Mouse (Mus musculus) liver, adult 2 months (tissue): Measurements from ENCODE around the gene Wdr17. TPM values are rescaled to one million over a fixed set of nuclear protein-coding genes. Genes with fewer than 3 reads are reported as not detected.

Experiments used
- DNase-seq: peaks from one replicate; pipeline ENCODE4 v3.0.0-alpha.2; 2011; ENCODE audit warnings: low read depth, low spot score; ENCODE audit errors: extremely low read depth
- H3K27ac ChIP-seq: fragments of 200-500 bp; replicated peaks from 2 replicates; pipeline ENCODE4 v1.5.1; 2012; ENCODE audit warnings: low read depth, mild to moderate bottlenecking, control low read depth, inconsistent platforms, low read length; ENCODE audit not compliant: insufficient read depth
- H3K27me3 ChIP-seq: fragments of 200-500 bp; 2 replicates; pipeline ENCODE4 v1.6.1; 2012; ENCODE audit warnings: mild to moderate bottlenecking, moderate library complexity, low read length, inconsistent platforms; ENCODE audit not compliant: control insufficient read depth, insufficient read depth
- H3K36me3 ChIP-seq: fragments of 200-500 bp; 2 replicates; pipeline ENCODE4 v1.6.1; 2012; ENCODE audit warnings: low read length, inconsistent platforms; ENCODE audit not compliant: control insufficient read depth, insufficient read depth
- H3K4me1 ChIP-seq: fragments of 200-500 bp; 2 replicates; pipeline ENCODE4 v1.6.1; 2011; ENCODE audit warnings: low read length; ENCODE audit not compliant: control insufficient read depth, insufficient read depth
- H3K4me3 ChIP-seq: fragments of 200-500 bp; 2 replicates; pipeline ENCODE4 v1.5.1; 2011; ENCODE audit warnings: low read depth, mild to moderate bottlenecking, control low read depth, low read length, moderate library complexity; ENCODE audit not compliant: insufficient read depth
- H3K79me2 ChIP-seq: fragments of 200-500 bp; 2 replicates; pipeline ENCODE4 v1.6.1; 2012; ENCODE audit warnings: inconsistent platforms, mild to moderate bottlenecking, low read length, moderate library complexity; ENCODE audit not compliant: control insufficient read depth, insufficient read depth
- H3K9ac ChIP-seq: fragments of 200-500 bp; 2 replicates; pipeline ENCODE4 v1.6.1; 2012; ENCODE audit warnings: low read depth, mild to moderate bottlenecking, control low read depth, inconsistent platforms, low read length
- CTCF ChIP-seq: fragments of 200-500 bp; IDR thresholded peaks from 2 replicates; pipeline ENCODE4 v1.5.1; 2011; ENCODE audit warnings: low read depth, low read length, control low read depth
- POLR2A ChIP-seq: fragments of 200-500 bp; IDR thresholded peaks from 2 replicates; pipeline ENCODE4 v1.6.1; 2011; ENCODE audit warnings: low read length, control low read depth; ENCODE audit not compliant: insufficient read depth; ENCODE audit errors: extremely low read depth
- WGBS: fragments of 180-500 bp; shearing (Covaris S2); methylation state at CpG from one replicate; pipeline ENCODE4 v1.1.7; 2018; 5-methylcytosine and 5-hydroxymethylcytosine counted together
- polyA plus RNA-seq: library from polyadenylated mRNA; depleted of rRNA; stranded (reverse); fragments of >200 nt; gene quantifications from 2 replicates; pipeline ENCODE4 v1.2.3, GENCODE M21; 2012
- total RNA-seq: library from RNA; depleted of rRNA; stranded (reverse); fragments of >200 nt; gene quantifications from 2 replicates; pipeline ENCODE4 v1.2.3, GENCODE M21; 2014

The Wdr17 gene
- total and polyA plus RNA-seq, 2 experiments = not detected

DNA sequence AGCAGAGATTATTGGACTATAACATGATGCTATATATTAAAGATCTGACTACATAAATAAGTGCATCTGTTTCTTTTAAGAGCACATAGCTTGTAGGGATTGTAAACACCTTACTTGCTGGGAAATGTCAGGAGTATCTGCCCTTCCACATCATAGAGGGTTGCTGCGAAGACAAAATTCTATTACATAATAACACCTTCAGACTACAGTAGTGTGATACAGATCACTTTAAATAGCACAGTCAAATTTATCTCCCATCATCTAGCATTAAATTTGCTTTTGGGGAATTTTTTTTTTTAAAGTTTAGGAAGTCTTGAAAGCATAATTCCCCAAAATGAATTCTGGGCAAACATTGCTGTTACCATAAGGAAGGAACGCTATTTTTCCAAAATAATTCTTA is 25.9 kb upstream of the Wdr17 start:
- Histone ChIP-seq H3K4me1 (no peaks in the 10 kb centered on the region), H3K27ac (no peak overlapping the region), H3K27me3 (no peaks in the 10 kb centered on the region), H3K36me3 (no peaks in the 10 kb centered on the region), H3K9ac (no peak overlapping the region), H3K4me3 (no peak overlapping the region), H3K79me2 (no peaks in the 10 kb centered on the region)
- TF ChIP-seq CTCF (no peak), POLR2A (no peak)
- DNase-seq = no peak
- 88% methylated on average over 2 of the region's 2 CpGs for WGBS

DNA sequence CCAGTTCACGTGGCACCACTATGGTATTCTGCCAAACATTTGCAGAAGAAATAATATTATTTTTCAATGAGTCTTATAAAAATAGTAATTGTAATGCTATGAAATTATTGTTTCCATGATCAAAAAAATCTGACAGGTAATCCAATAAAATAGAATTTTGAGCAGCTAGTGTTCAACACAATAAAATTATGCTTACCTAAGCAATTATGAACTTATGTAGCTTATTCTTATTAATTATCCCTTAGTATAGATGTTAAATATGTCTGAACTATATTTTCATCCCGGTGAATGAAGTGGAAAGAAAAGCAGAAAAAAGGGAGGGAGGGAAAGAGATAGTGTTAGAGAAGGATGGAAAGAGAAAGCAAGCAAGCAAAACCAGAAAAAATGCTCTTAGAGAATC is 12.5 kb upstream of the Wdr17 start:
- DNase-seq = no peak
- H3K4me3 ChIP-seq = no peak overlapping the region
- no peaks in the 10 kb centered on the region for H3K79me2 ChIP-seq
- no peak overlapping the region for H3K27ac ChIP-seq
- WGBS = 68% methylated on average over 2 of the region's 2 CpGs
- no peak for TF ChIP-seq CTCF
- TF ChIP-seq POLR2A = no peak
- no peaks in the 10 kb centered on the region for H3K4me1 ChIP-seq
- no peaks in the 10 kb centered on the region for H3K36me3 ChIP-seq
- no peak overlapping the region for H3K9ac ChIP-seq
- no peaks in the 10 kb centered on the region for H3K27me3 ChIP-seq

DNA sequence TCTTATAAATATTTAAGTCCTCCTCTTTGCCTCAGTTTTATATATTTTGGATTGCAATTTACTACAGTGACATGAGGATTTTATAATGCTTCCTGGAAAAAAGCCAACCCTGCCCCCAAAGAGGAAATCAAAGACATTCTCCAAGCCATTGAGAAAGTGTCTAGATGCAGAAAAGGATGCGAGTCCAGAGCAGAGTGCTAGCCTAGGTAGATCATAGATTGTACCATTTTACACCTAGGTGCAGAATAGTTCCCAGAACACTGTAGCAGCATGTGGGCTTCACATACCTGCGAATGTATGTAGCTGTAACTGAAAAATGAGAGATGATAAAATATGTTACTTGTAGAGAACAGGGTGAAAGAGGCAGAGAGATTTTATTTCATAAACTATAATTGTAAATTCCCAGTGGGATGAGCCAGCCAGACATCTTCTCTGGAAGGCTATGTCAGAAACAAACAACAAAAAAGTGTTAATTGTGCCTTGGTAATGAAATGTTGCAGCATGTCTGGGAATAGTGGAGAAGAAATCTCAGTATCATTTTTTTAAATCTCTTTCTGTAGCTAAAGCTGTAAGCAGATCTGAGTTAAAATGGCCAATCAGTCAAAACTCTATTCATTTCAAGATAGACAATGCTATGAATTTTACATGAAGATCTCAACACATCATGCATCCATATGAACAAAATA is 7.8 kb upstream of the Wdr17 start:
- H3K4me3 ChIP-seq = no peak overlapping the region
- no peak overlapping the region for H3K27ac ChIP-seq
- H3K36me3 ChIP-seq = no peaks in the 10 kb centered on the region
- no peak for DNase-seq
- no peaks in the 10 kb centered on the region for H3K79me2 ChIP-seq
- no peak overlapping the region for H3K9ac ChIP-seq
- 76% methylated on average over 2 of the region's 2 CpGs for WGBS
- no peaks in the 10 kb centered on the region for H3K27me3 ChIP-seq
- no peak for TF ChIP-seq CTCF
- TF ChIP-seq POLR2A = no peak
- H3K4me1 ChIP-seq = no peaks in the 10 kb centered on the region

- Histone ChIP-seq H3K4me3 (no peak overlapping the region), H3K79me2 (no peaks in the 10 kb centered on the region), H3K4me1 (no peaks in the 10 kb centered on the region), H3K27me3 (no peaks in the 10 kb centered on the region), H3K36me3 (no peaks in the 10 kb centered on the region), H3K9ac (no peak overlapping the region), H3K27ac (no peak overlapping the region)
- DNase-seq = no peak
- 75% methylated on average over 1 of the region's 1 CpGs for WGBS
- TF ChIP-seq CTCF (no peak), POLR2A (no peak)
Observed at GRCm38 (mm10) chr8:54894180-54894579, 7.2 kb upstream of the Wdr17 start.

DNA sequence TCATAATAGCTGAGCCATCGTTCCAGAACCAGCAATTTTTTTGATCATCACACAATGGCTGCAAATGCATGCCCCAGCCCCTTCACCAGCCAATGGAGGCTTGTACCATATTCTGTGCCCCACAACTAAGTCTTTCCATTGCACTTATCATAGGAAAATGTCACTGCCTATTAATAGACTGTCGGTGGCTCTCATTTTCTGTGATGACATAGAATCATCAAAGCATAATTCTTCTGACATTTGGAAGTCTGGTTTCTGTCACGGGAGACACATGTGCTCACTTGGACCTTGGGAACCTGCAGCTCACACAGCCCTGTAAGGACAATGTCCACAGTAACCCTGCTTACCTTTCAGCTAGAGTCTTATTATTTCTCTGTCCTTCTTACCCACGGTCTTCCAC is 424 bp downstream of the Wdr17 start:
- H3K79me2 ChIP-seq = no peaks in the 10 kb centered on the region
- 84% methylated on average over 4 of the region's 4 CpGs for WGBS
- TF ChIP-seq CTCF (no peak), POLR2A (no peak)
- H3K9ac ChIP-seq = no peak overlapping the region
- no peak for DNase-seq
- no peak overlapping the region for H3K27ac ChIP-seq
- no peaks in the 10 kb centered on the region for H3K36me3 ChIP-seq
- no peak overlapping the region for H3K4me3 ChIP-seq
- H3K4me1 ChIP-seq = no peaks in the 10 kb centered on the region
- H3K27me3 ChIP-seq = no peaks in the 10 kb centered on the region

- H3K4me3 ChIP-seq = no peak overlapping the region
- H3K36me3 ChIP-seq = no peaks in the 10 kb centered on the region
- no peak overlapping the region for H3K9ac ChIP-seq
- no peak for TF ChIP-seq POLR2A
- no peak for TF ChIP-seq CTCF
- no peaks in the 10 kb centered on the region for H3K27me3 ChIP-seq
- WGBS = 79% methylated on average over 4 of the region's 4 CpGs
- H3K27ac ChIP-seq = no peak overlapping the region
- no peaks in the 10 kb centered on the region for H3K79me2 ChIP-seq
- no peaks in the 10 kb centered on the region for H3K4me1 ChIP-seq
- no peak for DNase-seq
Observed at GRCm38 (mm10) chr8:54876458-54876857, 10.5 kb downstream of the Wdr17 start.
